Mouse (Mus musculus): ENCODE measurements around the gene Pif1. TPM values are rescaled to one million over a fixed set of nuclear protein-coding genes. Genes with fewer than 3 reads are reported as not detected.

Gene Pif1
- polyA plus RNA-seq, 1 experiment from 2014 or later, result 11.4 TPM

DNA sequence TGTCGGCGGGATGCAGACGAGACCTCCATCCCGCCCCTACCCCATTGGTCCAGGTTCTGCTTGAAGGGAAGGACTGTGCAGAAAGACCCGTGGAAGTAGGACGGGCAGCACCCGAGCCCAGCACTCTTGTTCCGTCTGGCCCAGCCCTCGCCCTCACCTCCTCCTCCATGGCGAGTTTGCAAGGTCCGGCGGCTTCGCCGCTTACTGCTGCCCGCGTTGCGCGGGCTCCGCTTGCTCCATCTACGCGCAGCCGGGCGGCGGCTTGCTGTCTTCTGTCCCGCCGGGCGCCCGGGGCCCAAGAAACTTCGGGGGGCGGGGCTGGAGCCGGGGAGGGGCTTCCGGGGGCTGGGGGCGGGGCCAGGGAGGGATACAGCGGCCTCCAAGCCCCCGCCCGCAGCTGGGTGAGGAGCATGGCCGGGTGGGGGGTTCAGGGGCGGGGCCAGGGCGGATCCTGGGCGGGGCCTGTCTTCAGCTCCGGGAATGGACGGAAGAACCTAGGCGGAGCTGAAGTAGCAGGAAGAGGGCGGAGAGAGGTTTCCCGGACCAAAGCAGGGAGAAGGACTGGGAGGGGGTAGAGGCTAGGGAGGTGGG is 7.1 kb upstream of the Pif1 start, which contains the start of gene Plekho2:
Plekho2 (minus strand) TSS at position 260 of the 591 bp plus-strand sequence.
- Histone ChIP-seq H3K27me3 (replicated peaks) (no peaks in the 10 kb centered on the region), H3K27ac (peak within 1 kb of the TSS; percentile 84), H3K4me1 (peaks cover 32% of the 10 kb centered on the region), H3K9me3 (no peaks in the 10 kb centered on the region), H3K9ac (peak within 1 kb of the TSS; percentile 45), H3K4me3 (replicated peaks) (peak within 1 kb of the TSS; percentile 65), H3K36me3 (no peaks in the 10 kb centered on the region), H3K4me2 (peak within 1 kb of the TSS; percentile 78)
- whole genome bisulfite sequencing, result 1% methylated on average over 45 of the region's 45 CpGs
- ATAC-seq (ENCODE audit: insufficient read depth, low FRiP score, low read depth), result peak; percentile 90

GRCm38 (mm10) chr9:65580401-65581256 is 6.3 kb upstream of the Pif1 start:
- Histone ChIP-seq H3K4me1 (peaks cover 24% of the 10 kb centered on the region), H3K27ac (peak overlapping the region; percentile 84), H3K4me3 (replicated peaks) (peak overlapping the region; percentile 65), H3K36me3 (no peaks in the 10 kb centered on the region), H3K27me3 (replicated peaks) (no peaks in the 10 kb centered on the region), H3K9me3 (no peaks in the 10 kb centered on the region), H3K4me2 (peak overlapping the region; percentile 78), H3K9ac (no peak overlapping the region)
- ATAC-seq (ENCODE audit: insufficient read depth, low FRiP score, low read depth), result peak; percentile 63; the same call in 1 of the 2 replicates
- 6% methylated on average over 22 of the region's 29 CpGs for whole genome bisulfite sequencing

- H3K9me3 ChIP-seq, result no peaks in the 10 kb centered on the region
- 18% methylated on average over 8 of the region's 8 CpGs for WGBS
- no peak for ATAC-seq (ENCODE audit: insufficient read depth, low FRiP score, low read depth)
- no peak overlapping the region for H3K4me3 ChIP-seq (replicated peaks)
- H3K4me1 ChIP-seq, result peaks cover 20% of the 10 kb centered on the region
- no peaks in the 10 kb centered on the region for H3K36me3 ChIP-seq
- H3K4me2 ChIP-seq, result no peak overlapping the region
- H3K27ac ChIP-seq, result no peak overlapping the region
- H3K27me3 ChIP-seq (replicated peaks), result no peaks in the 10 kb centered on the region
- H3K9ac ChIP-seq, result no peak overlapping the region
Measured at GRCm38 (mm10) chr9:65583045-65583444, 3.9 kb upstream of the Pif1 start.

- Histone ChIP-seq H3K27ac (no peak overlapping the region), H3K4me2 (peak overlapping the region; percentile 100), H3K4me1 (peaks cover 31% of the 10 kb centered on the region), H3K36me3 (no peaks in the 10 kb centered on the region), H3K9me3 (no peaks in the 10 kb centered on the region), H3K27me3 (replicated peaks) (no peaks in the 10 kb centered on the region), H3K9ac (peak overlapping the region; percentile 33; the same call in 1 of the 2 replicates), H3K4me3 (replicated peaks) (peak overlapping the region; percentile 63)
- no peak for ATAC-seq (ENCODE audit: insufficient read depth, low FRiP score, low read depth)
- under 1% methylated on average over 6 of the region's 6 CpGs for WGBS
Measured at GRCm38 (mm10) chr9:65587270-65587572, 261 bp downstream of the Pif1 start.

DNA sequence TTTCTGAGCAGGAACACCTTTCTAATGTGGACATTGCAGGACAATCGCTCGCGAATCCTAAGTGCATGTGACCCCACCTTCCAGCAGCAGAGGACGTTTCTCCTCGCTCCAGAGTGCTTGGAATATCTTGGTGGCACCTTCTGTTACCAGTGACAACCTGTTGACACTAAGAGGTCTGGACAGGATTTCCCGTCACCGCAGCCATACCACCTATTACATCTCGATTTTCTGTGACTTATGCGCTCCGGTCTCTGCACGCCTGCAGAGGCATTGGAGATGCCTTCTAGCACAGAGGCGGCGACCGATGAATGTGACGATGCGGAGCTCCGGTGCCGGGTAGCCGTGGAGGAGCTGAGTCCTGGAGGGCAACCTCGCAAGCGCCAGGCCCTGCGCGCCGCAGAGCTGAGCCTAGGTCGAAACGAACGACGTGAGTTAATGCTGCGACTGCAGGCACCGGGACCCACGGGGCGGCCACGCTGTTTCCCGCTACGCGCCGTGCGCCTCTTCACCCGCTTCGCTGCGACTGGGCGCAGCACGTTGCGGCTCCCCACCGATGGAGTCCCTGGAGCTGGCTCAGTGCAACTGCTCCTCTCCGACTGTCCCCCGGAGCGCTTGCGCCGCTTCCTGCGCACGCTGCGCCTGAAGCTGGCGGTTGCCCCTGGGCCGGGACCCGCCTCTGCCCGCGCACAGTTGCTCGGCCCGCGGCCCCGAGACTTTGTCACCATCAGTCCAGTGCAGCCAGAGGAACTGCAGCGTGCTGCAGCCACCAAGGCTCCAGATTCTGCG is 806 bp downstream of the Pif1 start:
- Histone ChIP-seq H3K36me3 (0 out of 2 replicates have a peak, but pooled peaks cover 3% of the 10 kb centered on the region), H3K9ac (peak overlapping the region; percentile 33; the same call in 1 of the 2 replicates), H3K27ac (no peak overlapping the region), H3K4me1 (peaks cover 31% of the 10 kb centered on the region), H3K27me3 (replicated peaks) (no peaks in the 10 kb centered on the region), H3K4me2 (peak overlapping the region; percentile 100), H3K9me3 (no peaks in the 10 kb centered on the region), H3K4me3 (replicated peaks) (peak overlapping the region; percentile 63)
- ATAC-seq (ENCODE audit: insufficient read depth, low FRiP score, low read depth), result peak; percentile 29; the same call in 1 of the 2 replicates
- under 1% methylated on average over 64 of the region's 64 CpGs for WGBS

- 86% methylated on average over 3 of the region's 3 CpGs for WGBS
- Histone ChIP-seq H3K9me3 (no peaks in the 10 kb centered on the region), H3K4me1 (peaks cover 31% of the 10 kb centered on the region), H3K36me3 (peaks cover 12% of the 10 kb centered on the region; the same call in 1 of the 2 replicates), H3K27me3 (replicated peaks) (no peaks in the 10 kb centered on the region), H3K27ac (no peak overlapping the region), H3K4me2 (peak overlapping the region; percentile 100), H3K4me3 (replicated peaks) (peak overlapping the region; percentile 63), H3K9ac (no peak overlapping the region)
- ATAC-seq (ENCODE audit: insufficient read depth, low FRiP score, low read depth), result no peak
Measured at GRCm38 (mm10) chr9:65589091-65589490, 2.1 kb downstream of the Pif1 start.

DNA sequence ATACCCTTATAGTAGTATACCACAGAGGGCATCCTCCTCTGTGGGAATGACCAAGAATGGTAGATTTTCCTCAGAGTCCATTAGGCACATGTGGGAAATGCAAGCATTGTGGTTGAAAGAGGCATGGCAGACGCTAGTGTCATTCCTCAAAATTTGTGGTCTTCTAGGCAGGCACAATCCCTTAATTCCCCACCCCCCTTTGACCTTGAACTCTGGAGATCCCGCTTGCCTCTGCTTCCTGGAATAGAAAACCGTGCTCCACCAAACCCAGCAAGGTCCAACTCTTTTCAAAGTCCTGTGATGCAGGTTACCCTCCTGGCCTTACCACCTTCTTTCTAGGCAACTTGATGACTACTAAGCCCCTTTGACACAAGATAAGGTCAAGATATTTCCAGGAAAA is 5.8 kb downstream of the Pif1 start:
- Histone ChIP-seq H3K4me3 (replicated peaks) (no peak overlapping the region), H3K27ac (no peak overlapping the region), H3K36me3 (peaks cover 12% of the 10 kb centered on the region; the same call in 1 of the 2 replicates), H3K4me1 (peaks cover 20% of the 10 kb centered on the region), H3K4me2 (no peak overlapping the region), H3K9me3 (no peaks in the 10 kb centered on the region), H3K9ac (no peak overlapping the region), H3K27me3 (replicated peaks) (no peaks in the 10 kb centered on the region)
- ATAC-seq (ENCODE audit: insufficient read depth, low FRiP score, low read depth), result no peak
- WGBS, result 85% methylated on average over 3 of the region's 3 CpGs

DNA sequence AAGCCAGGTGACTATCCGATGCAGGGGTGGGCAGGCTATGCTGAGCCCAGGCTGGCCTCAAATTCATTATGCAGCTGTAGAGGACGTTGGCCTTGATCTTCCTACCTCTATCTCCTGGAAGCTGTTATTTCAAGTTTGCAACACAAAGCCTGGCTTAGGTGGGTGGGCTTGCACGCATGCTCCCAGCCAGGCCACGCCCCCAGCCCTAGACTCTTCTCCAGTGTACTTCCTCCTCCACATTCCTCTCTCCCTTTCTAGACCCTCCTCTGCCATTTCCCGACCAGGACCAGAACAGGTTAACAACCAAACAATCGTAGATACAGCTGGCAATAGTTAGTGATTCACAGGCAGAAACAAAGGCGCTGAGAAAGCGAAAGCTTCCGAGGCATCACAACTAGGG is 6.6 kb downstream of the Pif1 start:
- Histone ChIP-seq H3K36me3 (peaks cover 12% of the 10 kb centered on the region; the same call in 1 of the 2 replicates), H3K4me3 (replicated peaks) (no peak overlapping the region), H3K9ac (no peak overlapping the region), H3K27ac (no peak overlapping the region), H3K4me2 (no peak overlapping the region), H3K9me3 (no peaks in the 10 kb centered on the region), H3K4me1 (peaks cover 12% of the 10 kb centered on the region), H3K27me3 (replicated peaks) (no peaks in the 10 kb centered on the region)
- 85% methylated on average over 9 of the region's 9 CpGs for WGBS
- no peak for ATAC-seq (ENCODE audit: insufficient read depth, low FRiP score, low read depth)

DNA sequence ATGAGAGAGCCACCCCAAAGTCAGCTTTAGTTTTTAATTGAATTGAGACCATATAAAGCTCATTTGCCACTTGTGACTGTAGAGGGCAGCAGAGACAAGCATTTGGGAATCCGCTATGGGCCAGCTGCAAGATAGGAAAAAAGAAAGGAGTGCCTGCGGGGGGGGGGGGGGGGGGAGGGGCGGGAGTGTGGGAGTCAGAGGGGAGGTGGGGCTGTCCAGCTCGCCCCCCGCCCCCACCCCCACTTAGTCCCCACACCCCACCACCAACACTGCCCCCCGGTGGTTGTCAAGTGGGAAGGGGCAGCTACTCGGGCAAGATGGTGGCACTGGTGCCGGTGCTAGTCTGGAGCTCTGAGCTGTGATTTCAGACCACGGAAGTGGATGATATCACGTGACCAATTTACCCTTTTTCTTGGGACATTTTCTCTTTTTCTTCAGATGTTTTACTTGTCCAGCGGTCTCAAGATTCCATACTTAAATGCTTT is 11.8 kb downstream of the Pif1 start:
- no peak for ATAC-seq (ENCODE audit: insufficient read depth, low FRiP score, low read depth)
- Histone ChIP-seq H3K9me3 (no peaks in the 10 kb centered on the region), H3K27ac (no peak overlapping the region), H3K4me1 (no peaks in the 10 kb centered on the region), H3K9ac (no peak overlapping the region), H3K4me2 (peak overlapping the region; percentile 36), H3K4me3 (replicated peaks) (peak overlapping the region; percentile 10; the same call in 1 of the 2 replicates), H3K36me3 (no peaks in the 10 kb centered on the region), H3K27me3 (replicated peaks) (no peaks in the 10 kb centered on the region)
- 46% methylated on average over 6 of the region's 11 CpGs for WGBS

DNA sequence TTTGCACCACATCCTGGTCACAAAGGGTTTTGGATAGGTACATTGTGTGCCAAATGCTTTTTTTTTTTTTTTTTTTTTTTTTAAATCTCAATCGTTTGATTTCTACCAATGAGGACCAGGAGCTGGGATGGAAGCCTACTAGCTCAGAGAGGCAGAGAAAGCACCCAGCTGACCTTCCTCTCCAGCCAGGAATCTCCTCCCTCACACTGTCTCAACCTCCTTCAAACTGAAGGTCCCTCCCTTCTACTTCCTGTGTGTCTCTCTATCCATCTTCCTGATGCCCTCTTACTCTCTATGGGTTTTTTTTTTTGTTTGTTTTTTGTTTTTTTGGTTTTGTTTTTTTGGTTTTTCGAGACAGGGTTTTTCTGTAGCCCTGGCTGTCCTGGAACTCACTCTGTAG is 14.0 kb downstream of the Pif1 start:
- no peak overlapping the region for H3K27ac ChIP-seq
- no peaks in the 10 kb centered on the region for H3K27me3 ChIP-seq (replicated peaks)
- 61% methylated on average over 2 of the region's 2 CpGs for WGBS
- no peak overlapping the region for H3K4me3 ChIP-seq (replicated peaks)
- ATAC-seq (ENCODE audit: insufficient read depth, low FRiP score, low read depth), result no peak
- H3K4me2 ChIP-seq, result no peak overlapping the region
- H3K9ac ChIP-seq, result no peak overlapping the region
- H3K4me1 ChIP-seq, result peaks cover 3% of the 10 kb centered on the region; the same call in 1 of the 2 replicates
- H3K9me3 ChIP-seq, result no peaks in the 10 kb centered on the region
- no peaks in the 10 kb centered on the region for H3K36me3 ChIP-seq

DNA sequence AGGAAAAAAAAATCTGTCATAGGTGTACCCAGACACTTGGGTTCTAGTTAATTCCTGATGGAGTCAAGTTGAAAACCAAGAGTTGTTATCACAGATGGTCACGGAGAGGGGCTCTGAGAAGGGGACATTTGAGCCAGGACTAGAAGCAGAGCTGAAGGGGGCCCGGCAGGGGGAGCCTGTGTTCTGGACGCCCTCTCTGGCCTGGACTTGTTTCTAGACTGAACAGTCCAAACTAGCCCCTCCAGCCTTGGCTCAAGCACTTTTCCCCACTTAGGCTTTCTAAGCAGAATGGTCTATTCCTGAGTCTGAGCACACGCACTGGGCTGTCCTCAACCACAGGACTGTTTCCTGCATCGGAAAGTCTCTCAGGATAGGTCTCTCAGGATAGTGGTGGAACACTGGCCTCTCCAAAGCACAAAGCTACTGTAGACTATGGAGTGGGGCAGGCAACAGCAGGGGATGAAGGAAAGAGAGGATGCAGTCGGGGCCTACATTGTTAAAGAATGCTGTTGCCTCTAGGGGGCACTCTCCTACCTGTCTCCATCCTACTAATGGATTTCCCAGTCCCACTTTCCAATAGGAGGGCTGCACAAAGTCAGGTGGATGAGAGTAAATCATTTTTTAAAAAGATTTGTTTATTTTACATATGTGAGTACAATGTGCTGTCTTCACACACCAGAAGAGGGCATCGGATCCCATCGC is 16.6 kb downstream of the Pif1 start:
- Histone ChIP-seq H3K9me3 (no peaks in the 10 kb centered on the region), H3K9ac (no peak overlapping the region), H3K36me3 (no peaks in the 10 kb centered on the region), H3K27me3 (replicated peaks) (no peaks in the 10 kb centered on the region), H3K4me1 (peaks cover 6% of the 10 kb centered on the region; the same call in 1 of the 2 replicates), H3K4me3 (replicated peaks) (no peak overlapping the region), H3K27ac (no peak overlapping the region), H3K4me2 (no peak overlapping the region)
- no peak for ATAC-seq (ENCODE audit: insufficient read depth, low FRiP score, low read depth)
- WGBS, result 48% methylated on average over 8 of the region's 8 CpGs

Measured in stomach, embryonic 15.5 days (tissue).